Mouse (Mus musculus) kidney, adult 11 months (tissue): ENCODE measurements around the gene Slc27a1.
A peak's percentile ranks its signal among the peaks of the same experiment; 100 is the strongest.

ENCODE experiments used
- DNase-seq: peaks from one replicate; pipeline ENCODE4 v3.0.0; 2022

Slc27a1 gene

DNA sequence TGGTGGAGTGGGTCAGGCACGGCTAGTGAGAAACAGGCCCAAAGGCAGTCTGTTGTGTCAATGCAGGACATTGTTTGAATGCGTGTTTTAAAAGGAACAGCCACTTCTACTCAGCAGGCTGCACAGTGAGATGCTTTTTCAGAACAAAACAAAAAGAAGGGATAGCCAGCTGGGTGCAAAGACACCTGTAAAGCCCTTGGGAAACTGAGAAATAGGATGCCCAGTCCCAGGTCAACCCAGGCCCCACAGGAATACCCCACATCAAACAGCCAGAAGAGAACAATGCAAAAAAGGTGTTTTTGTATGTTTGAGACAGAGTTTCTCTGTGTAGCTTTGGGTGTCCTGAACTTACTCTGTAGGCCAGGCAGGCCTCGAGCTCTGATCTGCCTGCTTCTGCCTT lies 20.1 kb downstream of the Slc27a1 start:
- DNase-seq = no peak

DNA sequence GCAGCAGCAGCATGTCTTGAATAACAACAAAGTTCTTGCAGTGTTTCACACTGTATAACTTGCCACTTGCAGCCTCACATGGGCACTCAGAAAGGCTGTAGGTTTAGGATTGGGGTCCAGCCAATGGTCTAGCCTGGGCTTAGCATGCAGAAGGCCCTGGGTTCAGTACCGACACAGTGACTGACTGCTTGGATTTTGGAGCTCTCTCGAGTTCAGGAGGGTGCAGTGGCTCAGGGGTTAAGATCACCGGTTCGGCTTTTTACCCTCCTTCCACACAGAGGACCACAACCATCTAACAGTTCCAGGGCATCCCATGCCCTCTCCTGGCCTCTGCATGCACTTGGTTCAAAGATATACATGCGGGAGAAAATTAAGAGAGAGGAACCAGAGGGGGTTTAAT lies 22.3 kb downstream of the Slc27a1 start:
- no peak for DNase-seq

DNA sequence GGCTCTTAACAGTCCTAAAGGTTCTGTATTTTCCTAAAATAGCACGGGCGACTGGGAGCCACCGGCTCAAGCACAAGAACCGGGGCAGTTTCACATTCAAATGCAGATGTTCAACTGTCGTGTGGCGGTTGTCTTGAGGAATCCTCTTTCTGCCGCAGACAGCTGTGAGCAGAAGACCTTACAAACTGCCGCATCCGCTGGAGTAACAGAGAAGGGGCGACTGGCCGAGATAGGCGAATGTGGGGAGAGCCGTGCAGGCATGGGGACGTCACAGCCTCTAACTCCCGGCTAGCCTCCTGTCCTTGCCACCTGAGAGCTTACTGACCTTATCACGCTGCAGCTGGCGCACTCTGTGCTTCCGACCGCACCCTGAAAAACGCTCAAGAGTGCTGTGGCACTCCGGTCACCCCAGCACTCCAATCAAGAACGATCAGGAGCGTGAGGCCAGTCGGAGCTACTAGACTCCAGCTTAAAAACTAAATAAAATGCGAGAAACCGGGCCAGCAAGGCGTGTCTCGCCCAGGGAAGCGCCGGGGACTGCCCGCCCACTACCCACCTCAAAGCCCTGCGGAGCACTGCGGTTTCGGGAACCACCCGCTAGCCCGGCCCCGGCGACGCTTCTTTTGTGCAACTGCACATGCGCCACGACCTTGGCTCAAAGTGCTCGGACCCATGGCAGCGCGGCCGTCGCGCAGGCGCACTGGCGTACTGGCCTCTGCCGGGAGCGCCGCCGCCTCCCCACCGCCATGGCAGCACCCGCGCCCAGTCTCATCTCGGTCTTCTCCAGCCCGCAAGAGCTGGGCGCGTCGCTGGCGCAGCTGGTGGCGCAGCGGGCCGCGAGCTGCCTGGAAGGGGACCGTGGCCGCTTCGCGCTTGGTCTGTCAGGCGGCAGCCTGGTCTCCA lies 23.0 kb downstream of the Slc27a1 start, which contains the start of gene Pgls:
Gene Pgls (plus strand): TSS at position 706 of the 903 bp plus-strand sequence.
- peak; percentile 95 for DNase-seq

DNA sequence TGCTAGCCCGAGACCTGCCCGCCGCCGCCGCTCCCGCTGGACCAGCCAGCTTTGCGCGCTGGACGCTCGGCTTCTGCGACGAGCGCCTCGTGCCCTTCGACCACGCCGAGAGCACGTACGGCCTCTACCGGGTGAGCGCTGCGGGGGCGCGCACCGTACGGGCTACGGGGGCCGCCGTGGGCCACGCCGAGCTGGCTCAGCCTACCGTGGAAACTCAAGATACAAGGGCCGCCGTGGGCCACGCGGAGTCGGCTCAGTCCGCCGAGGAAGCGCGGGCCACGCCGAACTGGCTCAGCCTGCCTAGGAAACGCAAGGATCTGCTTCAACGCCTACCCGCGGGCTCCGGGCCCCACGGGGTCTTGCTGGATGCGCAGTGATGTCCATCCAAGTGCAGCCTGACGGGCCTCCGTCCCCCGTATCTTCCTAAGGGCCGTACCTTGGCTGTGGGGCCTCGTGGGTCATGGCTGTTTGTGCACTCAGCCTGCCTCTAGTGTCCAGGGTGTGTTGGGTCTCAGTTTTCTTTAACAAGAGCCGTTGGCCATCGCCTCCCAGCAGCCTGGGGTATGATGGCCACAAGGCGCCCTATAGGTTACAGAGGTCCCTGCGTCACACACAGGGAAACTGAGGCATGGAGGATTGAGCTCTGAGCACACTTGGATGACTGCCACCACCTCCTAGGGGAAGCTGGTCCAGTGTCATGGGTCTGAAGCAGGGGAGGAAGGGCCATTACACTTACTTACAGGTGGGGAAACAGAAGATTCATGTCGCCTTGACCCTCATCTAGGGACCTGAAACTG lies 23.9 kb downstream of the Slc27a1 start:
- DNase-seq = peak; percentile 87

DNA sequence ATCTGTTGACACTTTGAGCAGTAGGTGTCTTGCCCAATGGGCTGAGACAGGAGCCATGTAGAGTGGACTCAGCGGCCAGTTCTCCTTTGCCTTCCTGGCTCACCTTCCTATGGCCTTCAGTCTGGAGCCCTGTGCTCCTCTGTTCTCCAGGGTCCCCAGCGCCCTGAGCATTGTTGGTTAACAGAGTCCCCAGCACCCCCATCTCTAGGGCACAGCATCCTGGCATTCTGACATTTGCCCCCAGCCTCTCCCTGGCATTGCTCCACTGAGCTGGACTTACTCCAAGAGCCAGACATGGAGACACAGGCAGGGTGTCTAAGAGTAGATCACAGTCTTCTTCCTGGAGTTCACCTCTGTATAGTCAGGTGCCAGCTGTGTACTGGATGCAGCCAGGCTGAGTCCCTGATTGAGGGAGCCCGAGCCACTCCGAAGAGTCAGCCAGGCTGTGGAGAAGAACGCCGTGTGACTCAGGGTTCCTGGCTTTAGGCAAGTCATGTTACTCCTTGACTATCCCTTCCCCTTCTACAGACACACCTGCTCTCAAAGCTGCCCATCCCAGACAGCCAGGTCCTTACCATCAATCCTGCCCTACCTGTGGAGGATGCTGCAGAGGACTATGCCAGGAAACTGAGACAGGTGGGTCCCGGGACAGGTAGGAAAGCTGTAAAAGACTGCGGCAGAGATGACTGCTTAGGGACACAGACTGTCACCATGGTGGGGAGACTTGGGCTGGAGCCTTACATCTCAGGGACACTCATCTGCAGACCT lies 25.1 kb downstream of the Slc27a1 start:
- DNase-seq = no peak

DNA sequence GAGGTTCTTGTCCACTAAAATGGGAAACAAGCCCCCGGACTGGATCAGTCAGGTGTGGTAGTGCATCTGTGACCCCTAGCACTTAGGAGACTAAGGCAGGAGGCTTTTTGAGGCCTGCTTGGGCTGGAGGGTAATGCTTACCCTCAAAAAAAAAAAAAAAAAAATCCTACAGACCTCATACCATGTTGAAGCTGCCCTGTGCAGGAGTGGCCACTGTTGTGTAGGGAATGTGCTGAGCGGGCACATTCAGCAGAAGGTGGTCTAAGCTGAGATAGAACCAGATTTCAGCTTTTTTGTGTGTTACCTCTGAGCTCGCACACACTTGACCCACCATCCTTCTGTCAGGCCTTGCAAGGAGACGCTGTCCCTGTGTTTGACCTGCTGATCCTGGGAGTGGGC lies 25.6 kb downstream of the Slc27a1 start:
- no peak for DNase-seq

DNA sequence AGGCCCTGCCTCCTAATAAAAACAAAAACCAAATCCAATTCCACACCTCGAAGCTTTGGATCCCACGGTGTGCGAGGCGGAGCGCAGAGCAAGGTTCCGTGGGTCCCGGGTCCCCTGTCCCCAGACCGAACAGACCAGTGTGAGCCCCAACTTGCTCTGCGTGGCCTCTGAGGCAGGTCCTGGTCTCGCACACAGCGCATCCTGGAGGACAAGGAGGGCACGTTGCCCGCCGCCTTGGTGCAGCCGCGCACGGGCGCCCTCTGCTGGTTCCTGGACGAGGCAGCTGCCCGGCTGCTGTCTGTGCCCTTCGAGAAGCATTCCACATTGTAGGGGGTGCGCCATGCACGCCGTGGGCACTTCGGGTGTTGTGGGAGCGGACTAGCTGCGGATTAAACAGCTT lies 27.2 kb downstream of the Slc27a1 start:
- peak; percentile 80 for DNase-seq

DNA sequence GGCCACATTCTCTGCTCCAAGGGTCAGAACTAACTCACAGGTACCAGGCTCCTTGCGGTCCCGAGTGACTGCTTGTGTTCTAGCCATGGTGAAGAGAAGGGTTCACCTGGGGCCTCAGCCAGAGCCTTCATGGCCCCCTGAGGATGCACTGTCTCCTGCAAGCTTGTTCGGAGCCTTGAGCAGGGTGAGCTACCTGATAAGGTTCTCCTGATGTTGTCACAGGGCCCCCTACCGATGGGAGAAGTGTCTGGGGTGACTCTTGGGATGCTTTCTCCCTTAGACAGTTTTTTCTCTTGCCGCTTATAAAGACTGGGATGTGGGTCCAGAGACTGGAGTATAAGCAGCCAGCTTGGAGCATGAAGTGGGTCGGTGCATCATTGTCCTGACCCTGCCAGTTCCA lies 27.7 kb downstream of the Slc27a1 start:
- no peak for DNase-seq

DNA sequence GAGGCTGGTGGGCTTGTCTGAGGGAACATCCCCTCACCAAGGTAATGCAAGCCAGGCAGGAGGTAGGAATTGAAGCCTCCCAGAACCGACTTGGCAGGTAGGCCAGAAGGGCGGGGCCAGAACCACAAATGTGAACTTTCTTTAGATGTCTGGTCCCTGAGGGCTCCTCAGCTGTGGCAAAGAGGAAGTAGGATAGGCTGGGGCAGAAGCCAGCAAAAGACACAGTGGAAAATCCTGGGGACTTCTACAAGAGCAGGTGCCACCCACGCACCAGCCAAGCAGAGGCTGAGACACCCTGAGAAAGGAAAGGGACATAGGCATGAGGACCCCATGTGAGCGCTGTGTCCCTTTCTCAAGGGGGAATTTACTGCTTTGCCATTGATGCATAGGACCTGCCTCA lies 28.1 kb downstream of the Slc27a1 start:
- DNase-seq = no peak

DNA sequence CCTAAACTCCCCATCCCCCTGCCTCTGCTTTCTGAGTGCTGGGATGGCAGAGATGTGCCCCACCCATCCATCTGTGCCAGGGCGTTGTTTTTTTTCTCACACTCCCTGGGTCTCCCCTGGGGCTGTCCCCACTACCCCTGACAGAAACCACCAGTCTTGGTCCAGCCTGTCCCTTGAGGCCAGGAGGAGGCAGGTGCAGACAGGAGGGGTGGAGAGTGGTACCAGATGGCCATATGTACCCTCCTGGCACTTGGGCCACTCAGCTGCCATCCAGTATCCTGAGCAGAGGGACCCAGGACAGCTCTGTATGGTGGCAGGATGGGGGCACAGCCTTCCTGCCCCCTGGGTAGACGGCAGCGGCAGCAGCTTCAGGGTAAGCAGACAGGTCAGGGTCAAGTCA lies 28.8 kb downstream of the Slc27a1 start, which contains the start of gene Fam129c:
Gene Fam129c (plus strand): TSS at position 198 of the 400 bp plus-strand sequence.
- no peak for DNase-seq

DNA sequence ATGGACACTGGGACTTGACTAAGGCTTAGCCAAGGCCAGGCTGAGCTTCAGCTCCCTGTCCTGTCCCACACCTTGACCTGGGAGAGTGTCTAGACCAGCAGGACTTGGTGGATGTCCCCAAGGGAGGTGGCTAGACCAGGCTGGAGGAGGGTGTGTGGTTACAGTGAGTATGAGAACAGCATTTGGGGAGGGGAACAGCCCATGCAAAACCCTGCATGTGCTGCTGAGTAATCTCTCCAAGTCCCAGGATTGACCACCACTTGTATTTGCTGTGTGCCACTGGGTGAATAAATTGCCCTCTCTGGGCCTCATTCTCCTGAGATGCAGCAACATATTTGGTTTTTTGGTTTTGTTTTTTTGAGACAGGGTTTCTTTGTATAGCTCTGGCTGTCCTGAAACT lies 29.7 kb downstream of the Slc27a1 start:
- DNase-seq = no peak

DNA sequence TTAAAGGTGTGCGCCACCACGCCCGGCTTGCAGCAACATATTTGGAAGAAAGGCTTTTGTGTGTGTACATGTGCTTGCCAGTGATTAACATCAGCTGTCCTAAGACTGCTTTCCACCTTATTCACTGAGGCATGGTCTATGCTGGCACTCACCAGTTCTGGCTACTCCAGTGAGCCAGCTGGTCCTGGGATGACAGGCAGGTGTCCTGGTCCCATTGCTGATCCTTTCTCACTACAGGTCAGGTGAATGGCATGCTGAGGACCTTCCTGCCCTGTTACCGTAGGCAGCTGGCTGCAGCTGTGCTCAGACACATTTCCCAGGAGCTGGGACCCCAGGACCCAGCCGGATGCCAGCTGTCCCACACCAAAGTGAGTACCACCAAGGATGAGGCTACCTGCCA lies 30.2 kb downstream of the Slc27a1 start:
- DNase-seq = no peak

DNA sequence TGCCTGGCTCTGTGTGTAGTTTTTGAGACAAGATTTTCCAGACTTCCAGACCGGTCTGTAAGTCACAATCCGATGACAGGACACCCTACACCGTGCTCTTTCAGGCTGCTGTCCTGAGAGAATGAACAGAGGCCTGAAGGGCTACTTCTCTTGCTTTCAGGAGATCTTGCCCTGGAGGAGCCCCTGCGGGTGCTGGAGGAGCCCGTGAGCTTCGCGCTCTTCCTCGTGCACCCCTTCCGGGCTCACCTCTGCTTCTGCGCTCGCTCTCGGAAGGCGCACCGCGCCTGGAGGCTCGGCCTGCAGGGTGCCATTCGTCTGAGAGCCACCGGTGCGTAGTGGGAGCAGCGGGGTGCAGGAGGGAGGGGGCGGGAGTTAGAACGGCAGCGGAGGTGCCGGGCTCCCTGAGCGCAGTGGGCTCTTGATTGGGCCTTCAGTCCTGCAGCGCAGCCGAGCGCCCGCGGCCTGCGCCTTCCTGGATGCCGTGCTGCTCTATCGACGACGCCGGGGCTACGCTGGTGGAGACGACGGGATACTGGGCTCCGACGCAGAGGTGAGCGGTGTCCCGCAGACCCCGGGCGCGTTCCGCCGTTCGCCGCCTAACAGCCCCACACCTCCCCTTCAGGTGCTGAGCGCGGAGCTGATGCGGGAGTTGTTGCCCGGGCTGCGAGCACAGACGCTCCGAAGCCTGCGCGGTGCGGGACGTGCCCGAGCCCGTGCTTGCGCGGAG lies 33.4 kb downstream of the Slc27a1 start:
- no peak for DNase-seq

DNA sequence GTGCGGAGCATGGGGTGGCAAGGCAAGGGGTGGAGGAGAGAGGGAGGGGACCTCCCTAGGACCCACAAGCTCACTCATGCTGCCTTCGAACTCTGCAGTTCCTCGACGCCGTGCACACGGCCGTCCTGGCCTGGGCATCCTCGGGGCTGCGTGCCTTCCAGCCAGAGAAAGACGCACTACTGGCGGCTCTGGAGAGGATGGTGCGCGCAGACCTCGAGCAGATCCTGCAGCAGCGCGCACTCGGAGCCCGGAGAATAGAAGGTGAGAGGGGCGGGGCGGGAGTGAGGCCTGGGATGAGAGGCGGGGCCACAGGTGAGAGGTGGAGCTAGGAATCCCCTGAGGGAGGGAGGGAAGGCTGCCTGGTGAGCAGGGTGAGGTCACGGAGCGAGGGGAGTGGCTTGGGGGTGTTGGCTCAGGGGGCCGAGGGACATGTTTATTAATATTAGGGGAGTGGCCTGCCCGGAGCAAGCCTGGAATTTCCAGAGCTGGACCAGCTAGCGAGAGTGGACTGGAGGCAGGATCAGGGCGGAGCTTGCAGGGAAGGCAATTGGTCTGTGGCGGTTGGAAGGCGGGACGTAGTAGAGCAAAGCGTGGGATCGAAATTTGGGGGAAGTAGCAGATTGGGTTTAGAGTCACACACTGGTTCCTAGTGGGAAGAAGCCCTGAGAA lies 34.1 kb downstream of the Slc27a1 start:
- DNase-seq = peak; percentile 94

DNA sequence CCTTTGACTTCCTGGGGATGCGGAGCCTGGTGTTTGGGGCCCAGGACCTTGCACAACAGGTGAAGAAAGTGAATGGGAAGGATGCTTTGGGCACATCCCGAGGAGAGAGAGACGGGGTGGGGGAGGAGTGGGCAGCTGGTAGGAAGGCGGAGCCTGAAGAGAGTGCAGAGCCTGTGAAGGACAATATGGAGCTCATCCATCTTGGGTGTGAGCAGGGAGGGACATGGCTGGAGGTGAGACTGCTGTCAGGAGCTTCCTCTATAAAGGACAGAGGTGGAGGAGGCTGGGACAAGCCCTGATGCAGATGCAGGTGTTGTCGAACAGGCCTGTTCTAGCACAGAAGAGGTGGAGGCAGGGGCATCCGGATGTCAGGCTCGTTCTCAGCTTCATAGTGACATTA lies 35.3 kb downstream of the Slc27a1 start:
- no peak for DNase-seq

DNA sequence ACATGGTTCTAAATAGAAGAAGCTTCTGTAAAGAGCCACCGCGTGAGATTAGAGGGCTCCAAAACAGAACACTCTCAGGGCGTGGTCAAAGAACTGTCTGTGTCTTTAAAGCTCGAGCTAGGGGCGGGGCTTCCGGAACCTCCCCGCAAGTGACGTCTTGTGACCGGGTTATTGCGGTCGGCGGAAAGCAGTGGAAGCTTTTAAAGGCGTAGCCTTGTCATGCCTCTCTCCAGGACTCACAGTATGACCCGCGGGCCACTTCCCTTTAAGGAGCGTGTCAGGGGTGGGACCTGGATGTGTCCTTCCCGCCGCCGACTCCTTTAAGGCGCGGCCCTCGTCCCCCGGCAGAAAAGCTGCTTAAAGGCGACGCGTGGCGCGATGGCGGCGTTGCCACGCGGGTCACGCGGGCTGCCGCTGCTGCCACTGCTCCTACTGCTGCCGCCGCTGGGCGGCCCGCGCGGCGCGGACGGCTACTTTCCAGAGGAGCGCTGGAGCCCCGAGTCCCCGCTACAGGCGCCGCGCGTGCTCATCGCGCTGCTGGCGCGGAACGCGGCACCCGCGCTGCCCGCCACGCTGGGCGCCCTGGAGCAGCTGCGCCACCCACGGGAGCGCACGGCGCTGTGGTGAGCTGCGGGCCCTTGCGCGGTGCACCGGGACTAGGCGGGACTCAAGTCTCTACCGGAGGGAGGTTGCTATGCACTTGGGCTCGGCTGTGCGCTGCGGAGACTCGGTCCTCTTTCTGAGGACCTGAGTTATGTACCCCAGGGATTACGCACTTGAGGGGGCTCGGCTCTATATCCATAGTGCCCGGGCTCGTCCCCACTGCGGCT lies 42.4 kb downstream of the Slc27a1 start, which contains the start of gene Colgalt1:
Gene Colgalt1 (plus strand): TSS at position 177 of the 830 bp plus-strand sequence.
- peak; percentile 99 for DNase-seq

DNA sequence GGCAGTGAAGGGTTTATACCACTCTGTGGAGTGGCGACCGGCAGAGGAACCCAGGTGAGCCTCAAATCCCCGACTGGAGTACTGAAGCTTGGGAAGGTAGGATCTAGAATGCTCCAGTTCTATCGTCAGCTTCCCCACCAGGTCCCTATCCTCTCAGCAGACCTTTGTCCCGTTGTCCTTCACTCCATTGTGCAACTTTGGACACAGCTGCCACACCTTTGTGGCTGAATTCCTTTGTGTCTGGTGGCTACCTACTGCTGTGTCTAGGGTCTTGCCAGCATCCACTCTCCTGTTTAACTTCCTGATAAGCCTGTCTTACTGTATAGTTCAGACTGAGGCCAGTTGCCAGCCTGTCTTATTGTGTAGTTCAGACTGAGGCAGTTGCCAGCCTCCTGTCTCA lies 43.5 kb downstream of the Slc27a1 start:
- DNase-seq = no peak

DNA sequence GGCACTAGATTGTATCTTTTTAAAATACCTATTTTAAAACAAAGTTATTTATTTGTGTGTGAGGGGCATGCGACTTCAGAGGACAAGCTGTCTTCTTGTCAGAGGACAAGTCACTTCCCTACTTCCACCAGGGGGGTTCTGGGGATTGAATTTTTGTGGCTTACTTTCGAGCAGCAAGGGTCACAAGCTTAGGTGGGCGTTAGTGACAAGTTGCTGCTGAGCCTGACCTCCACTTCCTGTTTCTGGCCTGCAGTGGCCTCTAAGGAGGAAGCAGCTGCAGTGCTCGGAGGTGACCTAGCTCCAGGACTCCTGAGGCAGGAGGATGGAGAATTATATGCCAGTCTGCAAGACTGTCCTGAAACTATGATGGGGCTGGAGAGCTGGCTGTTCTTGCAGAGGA lies 44.7 kb downstream of the Slc27a1 start:
- no peak for DNase-seq

DNA sequence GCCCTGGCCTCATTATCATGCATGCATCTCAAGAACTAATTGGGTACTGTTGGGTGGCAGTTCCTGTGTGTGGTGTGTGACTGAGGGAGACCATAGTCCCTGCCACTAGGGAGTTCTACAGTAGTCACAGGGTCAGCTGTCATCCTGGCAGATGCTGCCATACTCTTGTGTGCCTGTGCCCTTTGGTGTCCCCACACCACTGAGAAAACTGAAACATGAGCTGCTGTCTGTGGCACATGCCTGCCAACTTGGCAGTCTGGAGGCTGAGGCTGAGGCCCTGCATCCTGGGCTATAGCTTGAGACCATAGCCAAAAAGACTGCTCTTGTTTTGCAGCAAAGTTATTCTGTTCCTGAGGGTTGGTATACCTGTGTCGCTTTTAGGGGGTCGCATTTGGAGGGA lies 51.1 kb downstream of the Slc27a1 start:
- DNase-seq = no peak

DNA sequence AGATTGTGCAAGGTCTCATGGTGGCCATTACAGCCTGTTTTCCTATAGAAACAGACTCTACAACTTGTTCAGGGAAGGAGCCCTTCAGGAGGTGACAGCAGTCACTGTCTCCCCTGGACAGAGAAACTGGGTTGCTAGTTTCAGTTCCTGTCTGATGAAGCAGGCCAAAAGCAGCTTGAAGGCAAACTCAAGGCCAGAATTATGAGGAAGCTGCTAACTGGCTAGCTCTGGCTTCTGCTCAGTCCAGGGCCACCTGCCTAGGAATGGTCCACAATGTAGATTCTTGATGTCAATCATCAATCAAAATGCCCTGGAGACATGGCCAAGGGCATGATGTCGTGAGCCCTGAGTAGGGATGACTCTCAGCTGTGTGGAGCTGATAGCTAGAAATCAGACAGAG lies 56.4 kb downstream of the Slc27a1 start:
- DNase-seq = no peak

DNA sequence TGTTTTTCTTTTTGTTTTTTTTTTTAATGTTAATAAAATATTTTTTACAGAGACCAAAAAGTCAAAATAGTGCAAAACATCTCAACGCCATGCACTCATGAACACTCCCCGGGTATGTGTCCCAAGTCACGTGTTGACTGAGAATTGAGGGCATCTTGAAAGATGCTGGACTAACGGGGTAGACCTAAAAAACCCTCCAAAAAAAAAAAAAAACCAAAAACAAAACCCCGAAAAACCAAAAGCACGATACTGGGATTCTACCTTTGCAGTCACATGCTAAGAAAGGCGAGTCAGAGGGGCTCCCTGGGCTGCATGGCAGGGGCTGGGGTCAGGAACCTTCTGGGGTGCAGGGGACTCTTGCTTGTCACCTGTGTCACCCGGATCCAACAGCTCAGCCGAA lies 58.1 kb downstream of the Slc27a1 start:
- DNase-seq = no peak
